Mouse (Mus musculus): ENCODE measurements around the gene Ccdc120. TPM values are rescaled to one million over a fixed set of nuclear protein-coding genes. Genes with fewer than 3 reads are reported as not detected.
"Not testable (repeated sequence)": the region's sequence is repeated elsewhere in the genome, so short reads cannot be mapped to it uniquely, and the experiment has no call there.

Ccdc120 gene
- total and polyA plus RNA-seq, 2 experiments from 2014 or later: 71.6 to 272 TPM

- peak overlapping the region; percentile 62 for H3K4me2 ChIP-seq (ENCODE audit: low read depth, low read length, poor library complexity, severe bottlenecking)
- peak overlapping the region; percentile 55 for H3K9ac ChIP-seq (replicated peaks; ENCODE audit: low read length, poor library complexity, severe bottlenecking)
- WGBS: 18% methylated on average over 19 of the region's 22 CpGs
- peak overlapping the region; percentile 61 for H3K4me3 ChIP-seq (ENCODE audit: low read depth, low read length)
- DNase-seq (ENCODE audit: low spot score) (no peak), ATAC-seq (ENCODE audit: low FRiP score) (no peak)
- H3K36me3 ChIP-seq (ENCODE audit: insufficient read depth, low read length): peaks cover 8% of the 10 kb centered on the region; the same call in 1 of the 2 replicates
- no peaks in the 10 kb centered on the region for H3K27me3 ChIP-seq (ENCODE audit: insufficient read depth, low read length)
- no peak for TF ChIP-seq CTCF (IDR thresholded peaks at IDR 0.05)
- no peak overlapping the region for H3K27ac ChIP-seq (ENCODE audit: low read depth, low read length)
- H3K9me3 ChIP-seq (ENCODE audit: low read length): no peaks in the 10 kb centered on the region
- no peaks in the 10 kb centered on the region for H3K4me1 ChIP-seq (ENCODE audit: insufficient read depth, low read length)
Measured at GRCm38 (mm10) chrX:7763631-7764393, 13.1 kb upstream of the Ccdc120 start.

DNA sequence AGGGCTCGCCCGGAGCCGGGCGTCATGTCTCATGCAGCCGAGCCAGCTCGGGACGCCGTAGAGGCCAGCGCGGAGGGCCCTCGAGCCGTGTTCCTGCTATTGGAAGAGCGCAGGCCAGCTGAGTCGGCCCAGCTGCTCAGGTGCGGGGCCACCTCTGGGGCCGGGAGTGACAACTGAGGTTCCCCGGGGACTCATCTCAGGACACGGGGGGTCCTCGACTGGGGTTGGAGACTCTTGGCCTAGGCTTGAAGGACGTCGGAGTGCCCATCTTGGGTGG lies 12.2 kb upstream of the Ccdc120 start:
- WGBS: 27% methylated on average over 17 of the region's 21 CpGs
- H3K4me1 ChIP-seq (ENCODE audit: insufficient read depth, low read length): no peaks in the 10 kb centered on the region
- H3K4me3 ChIP-seq (ENCODE audit: low read depth, low read length): peak overlapping the region; percentile 61
- H3K27me3 ChIP-seq (ENCODE audit: insufficient read depth, low read length): no peaks in the 10 kb centered on the region
- H3K27ac ChIP-seq (ENCODE audit: low read depth, low read length): peak overlapping the region; percentile 32; the same call in 1 of the 2 replicates
- H3K4me2 ChIP-seq (ENCODE audit: low read depth, low read length, poor library complexity, severe bottlenecking): peak overlapping the region; percentile 62
- H3K9me3 ChIP-seq (ENCODE audit: low read length): no peaks in the 10 kb centered on the region
- peak overlapping the region; percentile 55 for H3K9ac ChIP-seq (replicated peaks; ENCODE audit: low read length, poor library complexity, severe bottlenecking)
- ATAC-seq (ENCODE audit: low FRiP score) (no peak), DNase-seq (ENCODE audit: low spot score) (no peak)
- H3K36me3 ChIP-seq (ENCODE audit: insufficient read depth, low read length): 0 out of 2 replicates have a peak, but pooled peaks cover 6% of the 10 kb centered on the region
- no peak for TF ChIP-seq CTCF (IDR thresholded peaks at IDR 0.05)

GRCm38 (mm10) chrX:7762137-7762920 lies 11.6 kb upstream of the Ccdc120 start, which contains the start of gene Tfe3:
TSS of gene Tfe3 (plus strand) at chrX:7762560.
- Histone ChIP-seq H3K27ac (ENCODE audit: low read depth, low read length) (peak within 1 kb of the TSS; percentile 32; the same call in 1 of the 2 replicates), H3K36me3 (ENCODE audit: insufficient read depth, low read length) (0 out of 2 replicates have a peak, but pooled peaks cover under 1% of the 10 kb centered on the region), H3K9me3 (ENCODE audit: low read length) (no peaks in the 10 kb centered on the region), H3K4me3 (ENCODE audit: low read depth, low read length) (peak within 1 kb of the TSS; percentile 61), H3K9ac (replicated peaks; ENCODE audit: low read length, poor library complexity, severe bottlenecking) (peak within 1 kb of the TSS; percentile 55), H3K4me2 (ENCODE audit: low read depth, low read length, poor library complexity, severe bottlenecking) (peak within 1 kb of the TSS; percentile 62), H3K27me3 (ENCODE audit: insufficient read depth, low read length) (no peaks in the 10 kb centered on the region), H3K4me1 (ENCODE audit: insufficient read depth, low read length) (no peaks in the 10 kb centered on the region)
- TF ChIP-seq CTCF (IDR thresholded peaks at IDR 0.05): no peak
- peak; percentile 96 for ATAC-seq (ENCODE audit: low FRiP score)
- WGBS: 26% methylated on average over 35 of the region's 38 CpGs
- peak; percentile 95 for DNase-seq (ENCODE audit: low spot score)

GRCm38 (mm10) chrX:7753627-7754026 lies 2.9 kb upstream of the Ccdc120 start:
- peak; percentile 36 for DNase-seq (ENCODE audit: low spot score)
- peak; percentile 42; the same call in 1 of the 2 replicates for TF ChIP-seq CTCF (IDR thresholded peaks at IDR 0.05)
- 15% methylated on average over 3 of the region's 3 CpGs for WGBS

DNA sequence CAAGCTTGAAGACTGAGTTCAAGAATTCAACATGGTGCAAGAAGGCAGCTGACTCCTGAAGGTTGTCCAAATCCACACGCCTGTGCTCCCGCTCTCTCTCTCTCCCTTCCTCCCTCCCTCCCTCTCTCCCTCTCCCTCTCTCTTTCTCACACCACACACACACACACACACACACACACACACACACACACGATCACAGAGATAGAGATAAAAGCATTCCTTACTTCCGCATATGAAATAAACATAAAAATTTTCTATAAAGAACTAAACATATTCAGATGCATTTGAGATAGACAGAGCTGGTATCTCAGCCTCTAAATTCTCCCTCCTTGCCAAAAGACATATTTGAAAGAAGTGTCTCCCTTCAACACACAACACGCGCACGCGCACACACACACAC lies 5.3 kb downstream of the Ccdc120 start:
- WGBS: 90% methylated on average over 8 of the region's 8 CpGs
- no peak overlapping the region for H3K4me3 ChIP-seq (ENCODE audit: low read depth, low read length)
- no peak for ATAC-seq (ENCODE audit: low FRiP score)

More at GRCm38 (mm10) chrX:7753627-7754026, 2.9 kb upstream of the Ccdc120 start:
- not testable (repeated sequence) for H3K9me3 ChIP-seq (ENCODE audit: low read length); H3K4me3 ChIP-seq (ENCODE audit: low read depth, low read length); H3K27me3 ChIP-seq (ENCODE audit: insufficient read depth, low read length); H3K4me1 ChIP-seq (ENCODE audit: insufficient read depth, low read length); ATAC-seq (ENCODE audit: low FRiP score); H3K4me2 ChIP-seq (ENCODE audit: low read depth, low read length, poor library complexity, severe bottlenecking); H3K36me3 ChIP-seq (ENCODE audit: insufficient read depth, low read length); H3K27ac ChIP-seq (ENCODE audit: low read depth, low read length); H3K9ac ChIP-seq (replicated peaks; ENCODE audit: low read length, poor library complexity, severe bottlenecking)

GRCm38 (mm10) chrX:7744940-7745339 lies 5.8 kb downstream of the Ccdc120 start:
- H3K27me3 ChIP-seq (ENCODE audit: insufficient read depth, low read length): no peaks in the 10 kb centered on the region
- H3K4me2 ChIP-seq (ENCODE audit: low read depth, low read length, poor library complexity, severe bottlenecking): no peak overlapping the region
- 70% methylated on average over 1 of the region's 1 CpGs for WGBS

More for the DNA sequence above, 5.3 kb downstream of the Ccdc120 start:
- Histone ChIP-seq H3K36me3 (ENCODE audit: insufficient read depth, low read length) (no peaks in the 10 kb centered on the region), H3K9ac (replicated peaks; ENCODE audit: low read length, poor library complexity, severe bottlenecking) (no peak overlapping the region), H3K27ac (ENCODE audit: low read depth, low read length) (no peak overlapping the region), H3K27me3 (ENCODE audit: insufficient read depth, low read length) (no peaks in the 10 kb centered on the region), H3K9me3 (ENCODE audit: low read length) (no peaks in the 10 kb centered on the region), H3K4me2 (ENCODE audit: low read depth, low read length, poor library complexity, severe bottlenecking) (no peak overlapping the region), H3K4me1 (ENCODE audit: insufficient read depth, low read length) (no peaks in the 10 kb centered on the region)
- no peak for DNase-seq (ENCODE audit: low spot score)
- TF ChIP-seq CTCF (IDR thresholded peaks at IDR 0.05): no peak

More at GRCm38 (mm10) chrX:7744940-7745339, 5.8 kb downstream of the Ccdc120 start:
- no peak for TF ChIP-seq CTCF (IDR thresholded peaks at IDR 0.05)
- Histone ChIP-seq H3K36me3 (ENCODE audit: insufficient read depth, low read length) (no peaks in the 10 kb centered on the region), H3K4me1 (ENCODE audit: insufficient read depth, low read length) (no peaks in the 10 kb centered on the region), H3K27ac (ENCODE audit: low read depth, low read length) (no peak overlapping the region), H3K9ac (replicated peaks; ENCODE audit: low read length, poor library complexity, severe bottlenecking) (no peak overlapping the region), H3K4me3 (ENCODE audit: low read depth, low read length) (no peak overlapping the region), H3K9me3 (ENCODE audit: low read length) (no peaks in the 10 kb centered on the region)
- DNase-seq (ENCODE audit: low spot score) (no peak), ATAC-seq (ENCODE audit: low FRiP score) (no peak)

Measured in midbrain, postnatal 0 days (tissue).